Mouse (Mus musculus) right cerebral cortex, postnatal 4 days (tissue): ENCODE measurements around the gene Hist1h4i.

Source experiments
- DNase-seq: peaks from one replicate; pipeline ENCODE4 v3.0.0-alpha.2; 2022

Hist1h4i gene

GRCm38 (mm10) chr13:22007121-22007510, 34.0 kb downstream of the Hist1h4i start:
- no peak for DNase-seq

- no peak for DNase-seq
Observed at GRCm38 (mm10) chr13:22006334-22007120, 34.6 kb downstream of the Hist1h4i start.

GRCm38 (mm10) chr13:22005605-22006333, 35.4 kb downstream of the Hist1h4i start:
- DNase-seq: no peak

- DNase-seq: no peak
Observed at GRCm38 (mm10) chr13:22001823-22002222, 39.3 kb downstream of the Hist1h4i start.

GRCm38 (mm10) chr13:22001346-22001745, 39.8 kb downstream of the Hist1h4i start:
- no peak for DNase-seq

- no peak for DNase-seq
Observed at GRCm38 (mm10) chr13:21999147-21999546, 42.0 kb downstream of the Hist1h4i start.

GRCm38 (mm10) chr13:21998412-21998811, 42.8 kb downstream of the Hist1h4i start:
- DNase-seq: no peak

- DNase-seq: no peak
Observed at GRCm38 (mm10) chr13:21997821-21998220, 43.3 kb downstream of the Hist1h4i start.

- DNase-seq: no peak
Observed at GRCm38 (mm10) chr13:21997201-21997820, 43.9 kb downstream of the Hist1h4i start.

GRCm38 (mm10) chr13:21996840-21997185, 44.3 kb downstream of the Hist1h4i start:
- DNase-seq: no peak

- no peak for DNase-seq
Observed at GRCm38 (mm10) chr13:21996101-21996839, 44.9 kb downstream of the Hist1h4i start.

- DNase-seq: peak; percentile 16
Observed at GRCm38 (mm10) chr13:21995331-21995914, 45.7 kb downstream of the Hist1h4i start.

GRCm38 (mm10) chr13:21994896-21995295, 46.3 kb downstream of the Hist1h4i start:
- no peak for DNase-seq

GRCm38 (mm10) chr13:21993957-21994738, 47.0 kb downstream of the Hist1h4i start:
- DNase-seq: peak; percentile 27

GRCm38 (mm10) chr13:21992550-21992949, 48.6 kb downstream of the Hist1h4i start:
- no peak for DNase-seq
